In genomic region chr1:36368969-36369645, GRCm38 (mm10) we compare ENCODE assay signal across 8 mouse cellular contexts. TPM values are rescaled to one million over a fixed set of nuclear protein-coding genes. Genes with fewer than 3 reads are reported as not detected.
A peak's percentile ranks its signal among the peaks of the same experiment; 100 is the strongest.
DNase-seq lines count a peak whose midpoint lies in the region; ATAC-seq and TF ChIP-seq lines count a peak whose summit lies in the region.

Gene Kansl3 (minus strand): TSS chr1:36369181.

- 0 out of 2 replicates have a peak within 1 kb of the TSS, but pooled peaks have one; percentile 33 for H3K27ac ChIP-seq in cortical plate, adult 2 months (ENCODE audit: insufficient read depth, low read length)

- no peak for TF ChIP-seq CTCF in cortical plate, adult 2 months (IDR thresholded peaks at IDR 0.05; ENCODE audit: extremely low read depth, insufficient read depth, low read length)

- TF ChIP-seq POLR2A in cortical plate, adult 2 months (IDR thresholded peaks at IDR 0.05; ENCODE audit: extremely low read depth, insufficient read depth, low read length) = peak; percentile 77; the same call in 1 of the 2 replicates

- H3K4me3 ChIP-seq in cortical plate, adult 2 months (ENCODE audit: insufficient read depth, low read length) = peak within 1 kb of the TSS; percentile 61

- H3K4me1 ChIP-seq in cortical plate, adult 2 months (ENCODE audit: control insufficient read depth, insufficient read depth, low read length) = peaks cover 7% of the 10 kb centered on the region; the same call in 1 of the 2 replicates

- ATAC-seq in activated CD4-positive, CD25-positive, alpha-beta regulatory T cell, adult 4 months = peak; percentile 70
- ATAC-seq in megakaryocyte progenitor cell, adult 5-6 weeks (replicated peaks; ENCODE audit: poor library complexity) = peak; percentile 96

- peak; percentile 73 to 80 for DNase-seq in gastrocnemius, adult 8-10 months (ENCODE audit: low spot score in 2 of 2)
- DNase-seq in hindlimb bud, embryonic 11.5 days (ENCODE audit: extremely low spot score, low read depth, low spot score) = peak; percentile 60
- DNase-seq in left cerebral cortex, adult 8-10 months (ENCODE audit: low spot score in 2 of 2) = peak; percentile 47 to 82
- peak; percentile 88 for DNase-seq in right cerebral cortex, postnatal 14 days
- peak; percentile 85 to 88 for DNase-seq in urinary bladder, postnatal 36 days (ENCODE audit: low spot score in 2 of 2)

RNA-seq across cellular contexts. Expression of gene Kansl3, which starts in this region (rescaled TPM):
- polyA plus RNA-seq in activated CD4-positive, CD25-positive, alpha-beta regulatory T cell, adult 4 months (2017; shearing (Covaris generic)) = 10 to 100 TPM; 43.4 to 44.7 TPM
- polyA plus RNA-seq in cortical plate, adult 2 months (2012; rRNA removed) = 63.6 and 65.8 TPM in 2 replicates
- total RNA-seq in gastrocnemius, adult 8-10 months (2022) = 10 to 100 TPM; 34.1 to 50.1 (median 38.7) TPM
- total RNA-seq in left cerebral cortex, adult 8-10 months (2022) = 10 to 100 TPM; 63.9 to 88.2 (median 74.6) TPM
- total RNA-seq in megakaryocyte progenitor cell, adult 5-6 weeks (2015) = 14.0 and 15.1 TPM in 2 replicates
- total RNA-seq in megakaryocyte progenitor cell, adult 5-6 weeks (2017) = 31.7 and 46.5 TPM in 2 replicates

Comparison
In these comparisons a context has a peak if more than half of its experiments do, and no peak if none do; other contexts are left out.
1. Peak in every context shown above with its lines: DNase-seq, ATAC-seq, H3K4me3 ChIP-seq and H3K27ac ChIP-seq.